Mouse (Mus musculus): ENCODE data around the gene Pagr1a.

Gene Pagr1a

DNA sequence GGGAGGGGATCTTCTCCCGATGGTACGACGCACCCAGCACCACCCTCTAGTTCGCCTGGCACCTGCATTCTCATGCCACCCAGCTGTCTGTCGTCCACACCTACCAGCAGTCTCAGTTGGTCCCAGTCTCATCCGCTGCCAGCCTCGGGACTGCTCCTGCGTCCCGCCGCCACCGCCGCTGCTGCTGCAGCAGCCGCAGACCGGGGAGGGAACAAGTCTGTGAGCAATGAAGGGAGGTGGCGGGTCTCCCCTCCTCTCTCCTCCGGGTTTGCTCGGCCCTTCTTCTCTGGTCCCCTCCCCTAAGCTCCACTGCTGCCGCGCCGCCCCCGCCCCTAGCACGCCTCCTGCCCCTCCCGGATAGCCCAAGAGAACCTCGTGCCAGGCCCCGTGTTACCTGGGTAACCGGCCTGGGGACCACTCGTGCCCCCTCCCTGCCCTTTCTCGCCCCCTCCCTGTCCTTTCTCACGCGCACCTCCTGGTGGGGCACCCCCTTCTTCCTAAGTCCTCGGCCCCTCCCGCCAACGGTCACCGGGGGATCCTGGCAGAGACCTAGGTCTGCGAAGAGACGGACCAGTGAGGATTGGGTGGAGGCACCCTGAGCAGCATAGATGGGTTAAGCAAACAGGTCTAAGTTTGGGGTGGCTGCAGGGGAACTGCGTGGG, 3.9 kb upstream of the Pagr1a start, which contains the start of the genes Gm42742 and Prrt2:
Gene Gm42742 (minus strand): TSS at position 197 of the 662 bp plus-strand sequence.
Gene Prrt2 (minus strand): TSS at position 311 of the 662 bp plus-strand sequence.
- DNase-seq, result peak; percentile 67 to 71

DNA sequence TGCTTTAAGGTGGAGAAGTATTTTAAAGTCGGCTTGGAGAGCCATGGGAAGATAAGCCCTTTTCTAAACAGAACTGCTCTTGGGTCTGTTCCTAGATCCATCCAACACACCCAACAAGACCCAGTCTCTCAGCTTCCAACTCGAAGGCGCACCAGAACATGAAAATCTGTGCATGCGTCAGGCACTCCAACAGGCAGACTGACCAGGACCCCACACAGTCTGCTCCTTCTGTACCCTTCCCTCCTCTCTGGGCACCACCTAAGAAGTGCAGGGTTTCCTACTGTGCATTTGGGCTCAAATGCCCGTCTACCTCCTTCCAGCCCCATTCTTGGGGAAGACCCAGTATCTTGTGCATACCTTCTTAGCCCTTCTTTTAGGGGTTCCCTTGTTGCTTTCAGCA, 3.3 kb upstream of the Pagr1a start:
- DNase-seq, result no peak

DNA sequence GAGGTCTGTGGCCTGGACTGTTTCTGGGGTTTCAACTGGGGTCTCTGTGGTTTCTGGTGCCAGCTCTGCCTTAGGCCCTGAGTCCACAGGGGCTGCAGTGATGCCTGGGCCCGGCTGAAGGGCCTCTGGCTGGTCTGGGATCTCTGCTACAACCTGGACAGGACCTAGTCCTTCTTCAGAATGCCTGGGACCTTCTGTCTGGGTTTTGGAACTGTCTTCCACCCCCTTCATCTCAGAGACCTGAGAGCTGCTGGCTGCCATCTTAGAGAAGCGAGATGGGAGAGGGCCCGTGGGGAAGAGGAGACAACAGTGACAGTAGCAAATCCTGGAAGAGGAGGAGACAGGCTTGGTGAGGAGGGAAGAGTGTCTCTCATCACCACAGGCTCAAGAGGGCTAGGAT, 2.9 kb upstream of the Pagr1a start:
- DNase-seq, result no peak

- DNase-seq, result no peak
Observed at GRCm38 (mm10) chr7:127019306-127019960, 2.3 kb upstream of the Pagr1a start.

- no peak for DNase-seq
Observed at GRCm38 (mm10) chr7:127018416-127019305, 1.5 kb upstream of the Pagr1a start.

DNA sequence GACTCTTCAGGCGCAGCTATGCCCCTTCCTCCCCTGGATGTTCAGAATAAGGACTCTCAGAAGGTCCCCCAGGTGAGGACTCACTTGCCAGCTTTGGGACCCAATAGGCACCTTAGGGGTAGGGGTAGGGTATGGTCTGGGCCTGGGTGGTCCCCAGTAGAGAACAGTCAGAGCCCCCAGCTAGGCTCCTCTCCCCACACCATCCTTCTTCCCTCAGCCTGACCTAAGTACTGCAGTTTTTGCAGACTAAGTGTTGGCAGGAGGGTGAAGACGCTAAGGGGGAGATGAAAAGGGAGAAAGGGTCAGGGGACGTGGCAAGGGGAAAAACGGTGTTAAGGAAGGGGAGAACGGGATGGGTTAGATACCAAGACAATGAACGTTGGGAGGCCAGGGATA, 796 bp upstream of the Pagr1a start:
- no peak for DNase-seq

DNA sequence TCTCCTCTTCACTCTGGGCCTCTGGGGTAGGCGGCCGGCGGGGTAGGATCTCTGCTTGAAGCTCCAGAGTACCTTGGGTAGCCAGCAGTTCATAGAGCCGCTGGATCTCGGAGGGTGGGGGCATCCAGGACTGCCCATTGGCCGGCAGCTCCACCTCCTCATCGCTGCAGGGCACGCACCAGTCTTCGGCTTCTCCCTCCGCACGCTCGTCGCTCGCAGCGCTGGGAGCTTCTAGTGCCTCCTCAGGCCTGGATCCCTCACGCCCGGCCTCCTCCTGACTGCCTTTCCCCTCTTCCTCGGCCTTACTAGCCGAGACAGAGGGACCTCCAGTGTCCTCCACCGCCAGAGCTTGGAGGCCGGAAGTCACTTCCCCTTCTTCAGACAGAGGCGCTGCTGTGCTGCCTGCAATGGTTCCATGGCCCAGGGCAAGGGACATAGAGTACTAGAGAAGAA, 640 bp downstream of the Pagr1a start:
- DNase-seq, result no peak

- no peak for DNase-seq
Observed at GRCm38 (mm10) chr7:127016481-127016485, 869 bp downstream of the Pagr1a start, which contains the start of gene Pagr1b. TSS of gene Pagr1b (minus strand) at chr7:127016484.

GRCm38 (mm10) chr7:127016081-127016480, 1.1 kb downstream of the Pagr1a start:
- peak in 1 of 2 experiments; percentile 45 for DNase-seq

- no peak for DNase-seq
Observed at GRCm38 (mm10) chr7:127014993-127015392, 2.2 kb downstream of the Pagr1a start.

GRCm38 (mm10) chr7:127014320-127014719, 2.8 kb downstream of the Pagr1a start, which contains the start of gene Mvp:
TSS of gene Mvp (minus strand) at chr7:127014621.
- DNase-seq, result peak in 1 of 2 experiments; percentile 58

- no peak for DNase-seq
Observed at GRCm38 (mm10) chr7:127013385-127013784, 3.8 kb downstream of the Pagr1a start.

- no peak for DNase-seq
Observed at GRCm38 (mm10) chr7:127012845-127013244, 4.3 kb downstream of the Pagr1a start.

DNA sequence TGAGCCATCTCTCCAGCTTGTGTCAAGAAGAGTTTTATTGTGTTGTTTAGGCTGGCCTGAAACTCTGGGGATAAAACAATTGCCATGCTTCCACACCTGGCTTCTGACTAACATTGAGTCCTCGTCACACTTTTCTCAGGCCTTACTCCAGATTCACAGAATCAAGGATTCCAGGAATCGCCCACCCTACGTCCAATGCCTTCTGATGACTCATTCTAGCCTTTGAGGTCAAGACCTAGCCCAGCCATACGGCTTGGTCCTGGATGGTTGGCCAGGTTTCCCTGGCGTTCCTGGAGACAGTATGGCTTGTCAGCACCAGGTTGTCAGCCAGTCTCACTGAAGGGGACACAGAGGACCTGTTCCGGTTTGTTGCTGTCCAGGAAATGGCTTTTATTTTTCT, 4.8 kb downstream of the Pagr1a start:
- no peak for DNase-seq

- no peak for DNase-seq
Observed at GRCm38 (mm10) chr7:127011717-127012116, 5.4 kb downstream of the Pagr1a start.

- no peak for DNase-seq
Observed at GRCm38 (mm10) chr7:127011051-127011450, 6.1 kb downstream of the Pagr1a start.

- no peak for DNase-seq
Observed at GRCm38 (mm10) chr7:127009307-127010085, 7.7 kb downstream of the Pagr1a start.

GRCm38 (mm10) chr7:127008239-127009019, 8.7 kb downstream of the Pagr1a start:
- no peak for DNase-seq

GRCm38 (mm10) chr7:127007313-127008024, 9.7 kb downstream of the Pagr1a start:
- DNase-seq, result no peak

DNA sequence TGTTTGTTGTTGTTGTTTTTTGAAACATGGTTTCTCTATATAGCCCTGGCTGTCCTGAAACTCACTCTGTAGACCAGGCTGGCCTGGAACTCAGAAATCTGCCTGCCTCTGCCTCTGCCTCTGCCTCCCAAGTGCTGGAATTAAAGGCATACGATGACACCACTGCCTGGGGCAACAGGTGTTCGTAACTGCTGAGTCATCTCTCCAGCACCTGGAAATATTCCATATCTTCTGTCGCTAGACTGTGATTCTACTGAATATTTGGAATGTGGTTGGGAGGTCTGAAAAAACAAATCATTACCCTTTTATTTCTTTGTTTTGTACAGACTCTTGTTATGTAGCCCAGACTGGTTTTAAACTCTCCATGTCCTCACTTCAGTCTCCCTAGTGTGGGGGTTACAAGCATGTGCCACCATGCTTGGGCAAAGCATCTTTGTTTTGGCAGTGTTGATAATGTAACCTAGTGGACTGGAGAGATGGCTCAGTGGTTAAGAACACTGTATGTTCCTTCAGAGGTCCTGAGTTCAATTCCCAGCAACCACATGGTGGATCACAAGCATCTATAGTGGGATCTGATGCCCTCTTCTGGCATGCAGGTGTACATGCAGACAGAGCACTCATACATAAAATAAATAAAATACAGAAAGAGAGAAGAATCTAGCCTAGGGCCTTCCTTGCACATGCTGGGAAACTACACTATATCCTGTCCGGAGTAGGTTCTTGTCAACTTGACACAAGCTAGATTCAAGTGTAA, 12.9 kb downstream of the Pagr1a start:
- DNase-seq, result no peak

DNA sequence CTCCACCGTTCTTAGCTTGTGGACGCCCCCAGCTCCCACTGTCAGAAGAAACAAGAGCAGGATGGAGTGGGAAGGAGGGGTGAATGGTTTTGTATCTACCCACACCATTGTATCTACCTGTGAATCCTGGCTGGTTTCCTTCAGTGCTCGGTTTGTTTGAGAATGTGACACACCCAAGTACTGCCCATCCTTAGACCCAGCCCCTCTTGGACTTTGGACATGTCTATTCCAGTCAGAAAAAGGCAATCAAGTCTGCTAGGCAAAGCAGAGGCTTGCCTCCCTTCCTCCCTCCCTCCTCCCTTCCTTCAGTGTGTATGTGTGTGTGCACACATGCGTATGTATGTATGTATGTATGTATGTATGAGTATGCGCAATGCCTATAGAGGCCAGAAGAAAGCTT, 13.5 kb downstream of the Pagr1a start:
- no peak for DNase-seq

All from thymus, adult 18-20 months (tissue).